Mouse (Mus musculus): ENCODE measurements around the gene Ifnar1.

GRCm38 (mm10) chr16:91490897-91491296 is 5.9 kb downstream of the Ifnar1 start:
- TF ChIP-seq CTCF (IDR thresholded peaks at IDR 0.05; ENCODE audit: low read depth) = no peak
- TF ChIP-seq EP300 (IDR thresholded peaks at IDR 0.05; ENCODE audit: low read depth) = no peak

All from liver, embryonic 14.5 days (tissue).